Mouse (Mus musculus) gonadal fat pad, adult 2 months (tissue): ENCODE measurements around the gene Sugp2. TPM values are rescaled to one million over a fixed set of nuclear protein-coding genes. Genes with fewer than 3 reads are reported as not detected.

Source experiments
- polyA plus RNA-seq: library from polyadenylated mRNA; depleted of rRNA; stranded (reverse); fragments of >200 nt; gene quantifications from 2 replicates; pipeline ENCODE4 v1.2.3, GENCODE M21; 2012; rRNA removed

Gene Sugp2
- polyA plus RNA-seq, 1 experiment = 42.5 TPM

Other genes with a start within 250 kb of the Sugp2 start
- 51.1 and 68.3 TPM in 2 replicates for gene Gatad2a, start 237.8 kb upstream of the Sugp2 start, polyA plus RNA-seq
- 64.8 and 71.9 TPM in 2 replicates for gene Mau2, start 191.5 kb upstream of the Sugp2 start, polyA plus RNA-seq
- gene Sugp1, start 191.4 kb upstream of the Sugp2 start, polyA plus RNA-seq = 11.2 and 11.8 TPM in 2 replicates
- gene Tm6sf2, start 161.3 kb upstream of the Sugp2 start, polyA plus RNA-seq = 1.1 and 2.1 TPM in 2 replicates
- gene Hapln4, start 150.8 kb upstream of the Sugp2 start, polyA plus RNA-seq = 0.09 and 0.14 TPM in 2 replicates
- 0.32 and 1.6 TPM in 2 replicates for gene Ncan, start 113.4 kb upstream of the Sugp2 start, polyA plus RNA-seq
- gene Nr2c2ap, start 102.9 kb upstream of the Sugp2 start, polyA plus RNA-seq = 16.6 and 20.4 TPM in 2 replicates
- 23.4 and 23.8 TPM in 2 replicates for gene Rfxank, start 95.1 kb upstream of the Sugp2 start, polyA plus RNA-seq
- gene Borcs8, start 94.7 kb upstream of the Sugp2 start, polyA plus RNA-seq = 80.1 and 103 TPM in 2 replicates
- gene Mef2b, start 94.5 kb upstream of the Sugp2 start, polyA plus RNA-seq = 0.08 and 0.36 TPM in 2 replicates
- 73.5 and 96.4 TPM in 2 replicates for gene Tmem161a, start 61.9 kb upstream of the Sugp2 start, polyA plus RNA-seq
- 33.9 and 43.1 TPM in 2 replicates for gene Slc25a42, start 21.9 kb upstream of the Sugp2 start, polyA plus RNA-seq
- 12.0 and 14.1 TPM in 2 replicates for gene Armc6, start 240 bp downstream of the Sugp2 start, polyA plus RNA-seq
- 55.2 and 64.2 TPM in 2 replicates for gene Homer3, start 48.6 kb downstream of the Sugp2 start, polyA plus RNA-seq
- gene Ddx49, start 68.3 kb downstream of the Sugp2 start, polyA plus RNA-seq = 54.0 and 54.2 TPM in 2 replicates
- 491 and 497 TPM in 2 replicates for gene Cope, start 68.3 kb downstream of the Sugp2 start, polyA plus RNA-seq
- 0.86 and 1.9 TPM in 2 replicates for gene Cers1, start 81.5 kb downstream of the Sugp2 start, polyA plus RNA-seq
- gene Gdf1, start 95.6 kb downstream of the Sugp2 start, polyA plus RNA-seq = 0.43 TPM in 1 of 2 replicates, not detected in the other
- 20.1 and 34.5 TPM in 2 replicates for gene Upf1, start 119.1 kb downstream of the Sugp2 start, polyA plus RNA-seq
- 1.7 and 4.6 TPM in 2 replicates for gene Comp, start 139.3 kb downstream of the Sugp2 start, polyA plus RNA-seq
- gene Crtc1, start 205.4 kb downstream of the Sugp2 start, polyA plus RNA-seq = 19.9 and 27.6 TPM in 2 replicates
- 48.4 and 50.6 TPM in 2 replicates for gene Klhl26, start 242.7 kb downstream of the Sugp2 start, polyA plus RNA-seq